Mouse (Mus musculus) MN1 (cell line): ENCODE measurements around the gene Smim13.
"Not testable (repeated sequence)": the region's sequence is repeated elsewhere in the genome, so short reads cannot be mapped to it uniquely, and the experiment has no call there.

Experiments
- DNase-seq: peaks from one replicate; pipeline ENCODE4 v3.0.0-alpha.2; 2016; ENCODE audit warnings: low spot score

Smim13 gene

GRCm38 (mm10) chr13:41238035-41238804, 11.4 kb upstream of the Smim13 start:
- DNase-seq: no peak

DNA sequence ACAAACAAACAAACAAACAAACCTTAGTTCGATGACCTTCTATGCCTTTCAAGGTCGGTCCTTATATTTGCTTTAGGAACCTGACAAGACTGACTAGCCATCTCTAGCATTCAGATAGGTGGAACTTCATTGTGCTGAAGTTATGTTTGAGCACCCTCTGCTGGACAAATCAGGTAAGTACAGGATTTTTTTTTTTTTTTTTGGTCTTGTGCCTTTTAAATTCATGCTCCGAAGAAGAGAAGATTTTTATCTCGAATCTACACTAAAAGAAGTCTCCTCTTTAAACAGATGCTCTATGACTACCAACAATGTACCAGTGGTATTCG, 10.9 kb upstream of the Smim13 start:
- DNase-seq: peak; percentile 69

- no peak for DNase-seq
These were observed 8.1 kb upstream of the Smim13 start for GRCm38 (mm10) chr13:41241557-41241956.

DNA sequence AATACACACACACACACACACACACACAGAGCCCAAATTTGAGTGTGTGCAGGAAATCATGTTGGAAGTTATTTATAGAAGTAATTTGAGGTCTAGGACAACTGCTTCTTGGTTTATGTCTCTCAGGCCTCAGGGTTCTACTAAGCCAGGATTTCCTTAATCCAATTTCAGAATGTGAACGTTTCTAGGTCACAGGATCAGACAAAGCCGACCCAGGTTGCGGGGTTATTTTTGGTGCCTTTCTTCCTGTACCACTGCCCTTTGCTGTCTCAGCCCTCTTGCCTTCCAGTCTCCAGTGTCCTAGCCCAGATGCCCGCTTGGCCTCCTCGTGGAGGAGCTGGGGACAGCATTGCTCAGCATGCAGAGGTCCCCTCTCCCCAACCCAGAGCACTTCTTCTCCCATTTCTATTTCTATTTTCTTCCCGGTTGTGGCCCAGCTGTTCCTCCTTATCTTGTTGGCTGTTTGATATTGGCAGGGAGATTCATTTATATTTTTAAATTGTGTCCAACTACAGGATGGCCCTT, 5.3 kb upstream of the Smim13 start:
- no peak for DNase-seq

GRCm38 (mm10) chr13:41248751-41249520, 708 bp upstream of the Smim13 start:
- no peak for DNase-seq

- DNase-seq: peak; percentile 47
These were observed 806 bp downstream of the Smim13 start for GRCm38 (mm10) chr13:41250318-41250981.

GRCm38 (mm10) chr13:41251232-41251631, 1.6 kb downstream of the Smim13 start:
- DNase-seq: not testable (repeated sequence)

DNA sequence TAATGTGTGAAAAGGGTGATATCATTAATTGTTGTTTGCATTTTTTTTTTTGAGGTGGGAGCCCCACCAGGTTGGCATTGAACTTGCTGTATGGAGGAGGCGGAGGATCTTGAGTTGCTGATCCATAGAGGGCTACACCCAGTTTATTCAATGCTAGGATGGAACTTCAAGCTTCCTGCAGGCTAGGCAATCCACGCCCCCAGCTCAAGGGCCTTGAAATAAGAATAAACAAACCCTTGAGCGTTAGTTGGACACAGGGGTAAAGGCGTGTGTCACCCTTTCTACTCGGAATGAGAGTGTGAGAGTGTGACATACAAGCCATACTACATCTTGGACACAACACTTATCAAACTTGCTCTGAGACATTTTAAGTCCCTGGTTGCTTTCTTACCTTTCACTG, 2.0 kb downstream of the Smim13 start:
- DNase-seq: no peak

DNA sequence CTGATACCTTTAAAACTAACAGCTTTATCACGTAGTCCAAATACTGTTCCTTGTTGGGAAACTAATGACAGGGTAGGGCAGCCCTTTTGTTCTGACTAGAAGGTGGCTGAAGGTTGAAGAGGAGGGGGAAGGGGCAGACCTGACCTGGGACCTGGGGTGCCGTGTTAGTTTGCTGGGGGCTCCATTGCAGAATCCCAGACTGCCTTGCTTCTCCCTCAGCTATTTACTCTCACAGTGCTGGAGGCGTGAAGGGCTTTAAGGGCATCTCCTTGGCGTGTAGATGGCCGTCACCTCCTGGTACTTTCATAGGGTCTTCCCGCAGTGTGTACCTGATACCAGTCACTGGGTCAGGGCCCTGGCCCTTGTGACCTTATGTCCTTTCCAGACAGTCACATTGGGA, 2.5 kb downstream of the Smim13 start:
- DNase-seq: no peak

DNA sequence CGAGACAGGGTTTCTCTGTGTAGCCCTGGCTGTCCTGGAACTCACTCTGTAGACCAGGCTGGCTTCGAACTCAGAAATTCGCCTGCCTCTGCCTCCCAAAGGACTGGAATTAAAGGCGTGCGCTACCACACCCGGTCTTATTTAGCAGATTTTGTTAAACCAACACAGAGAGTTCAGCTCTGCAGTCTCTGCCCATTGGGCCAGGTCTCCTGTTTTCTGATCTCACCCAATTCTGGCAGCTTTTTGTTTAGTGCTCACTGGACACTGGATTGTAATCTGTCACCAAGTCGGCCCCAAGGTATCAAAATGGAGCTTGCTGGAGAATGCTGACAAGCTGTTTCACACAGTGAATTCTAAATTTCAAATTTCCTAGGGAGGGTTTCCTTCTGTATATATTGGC, 3.1 kb downstream of the Smim13 start:
- no peak for DNase-seq

DNA sequence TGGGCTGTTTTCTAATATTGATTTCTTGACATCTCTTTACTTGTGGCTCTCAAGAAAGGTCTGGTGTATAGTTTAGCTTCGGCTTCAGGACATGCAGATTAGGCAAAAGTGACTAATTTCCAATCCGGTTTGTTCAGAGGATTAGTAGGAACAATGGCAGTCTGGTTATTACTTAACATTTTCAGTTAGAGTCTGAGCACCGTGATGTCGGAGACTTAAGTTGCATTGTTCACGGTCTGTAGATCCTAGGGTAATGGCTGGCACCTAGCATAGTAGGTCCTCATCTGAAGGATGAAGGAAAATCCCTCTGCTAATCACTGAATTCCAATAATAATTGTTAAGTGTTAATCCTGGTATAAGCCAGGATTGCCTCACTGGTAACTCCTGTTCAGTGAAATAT, 6.5 kb downstream of the Smim13 start:
- no peak for DNase-seq

DNA sequence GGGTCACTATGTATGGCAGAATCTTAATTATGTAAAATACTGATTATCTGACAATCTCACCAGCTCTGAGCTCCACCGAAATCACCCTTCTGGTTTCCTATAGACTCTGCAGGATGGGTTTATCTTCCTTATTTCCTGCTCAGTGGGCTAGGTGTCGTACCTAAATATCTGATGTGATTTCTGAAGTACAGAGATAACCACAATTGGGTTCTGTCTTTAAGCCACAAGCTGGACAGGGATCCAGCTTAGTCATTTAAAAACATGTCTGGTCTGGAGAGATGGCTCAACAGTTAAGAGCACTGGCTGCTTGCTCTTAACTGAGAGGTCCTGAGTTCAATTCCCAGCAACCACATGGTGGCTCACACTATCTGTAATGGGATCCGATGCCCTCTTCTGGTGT, 7.3 kb downstream of the Smim13 start:
- DNase-seq: no peak

DNA sequence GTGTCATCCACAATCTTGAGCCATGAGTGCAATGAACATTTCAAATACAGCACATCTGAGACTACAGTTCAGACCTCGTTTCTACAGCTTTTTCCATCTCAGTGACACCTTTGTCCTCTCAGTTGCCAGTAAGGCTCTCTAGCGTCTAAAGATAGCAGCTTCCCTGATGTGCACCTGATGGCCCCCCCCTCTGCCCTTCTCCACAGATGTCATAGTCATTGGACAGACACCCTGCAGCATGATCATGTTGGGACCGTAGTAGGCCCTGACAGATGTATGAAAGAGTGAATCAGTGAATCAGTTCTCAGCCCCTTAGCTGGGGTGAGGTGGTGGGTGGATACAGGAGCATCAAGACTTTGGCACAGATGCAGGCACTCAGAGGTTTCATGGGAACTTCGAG, 8.2 kb downstream of the Smim13 start:
- no peak for DNase-seq

DNA sequence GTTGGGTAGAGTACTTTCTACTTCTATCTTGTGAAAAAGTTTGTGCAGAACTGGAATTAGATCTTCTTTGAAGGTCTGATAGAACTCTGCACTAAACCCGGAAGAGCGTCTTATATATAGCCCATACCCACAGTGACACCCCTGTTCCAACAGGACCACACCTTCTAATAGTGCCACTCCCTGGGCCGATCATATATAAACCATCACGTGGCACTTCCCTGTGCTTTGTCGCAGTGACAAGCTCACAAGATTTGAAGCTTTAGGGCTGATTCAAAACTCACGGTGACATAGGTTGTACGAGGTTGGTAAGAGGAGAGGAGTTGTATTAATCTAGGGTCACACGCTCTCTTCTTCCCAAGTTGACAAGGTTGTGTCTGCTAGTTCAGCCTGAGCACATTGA, 12.0 kb downstream of the Smim13 start:
- DNase-seq: not testable (repeated sequence)

GRCm38 (mm10) chr13:41263304-41264006, 13.8 kb downstream of the Smim13 start:
- no peak for DNase-seq

GRCm38 (mm10) chr13:41267827-41268408, 18.3 kb downstream of the Smim13 start:
- DNase-seq: no peak

- DNase-seq: no peak
These were observed 24.4 kb downstream of the Smim13 start, which contains the start of gene Gm17364 for GRCm38 (mm10) chr13:41273927-41274650. Gene Gm17364, minus strand, starts transcription at chr13:41273977.

DNA sequence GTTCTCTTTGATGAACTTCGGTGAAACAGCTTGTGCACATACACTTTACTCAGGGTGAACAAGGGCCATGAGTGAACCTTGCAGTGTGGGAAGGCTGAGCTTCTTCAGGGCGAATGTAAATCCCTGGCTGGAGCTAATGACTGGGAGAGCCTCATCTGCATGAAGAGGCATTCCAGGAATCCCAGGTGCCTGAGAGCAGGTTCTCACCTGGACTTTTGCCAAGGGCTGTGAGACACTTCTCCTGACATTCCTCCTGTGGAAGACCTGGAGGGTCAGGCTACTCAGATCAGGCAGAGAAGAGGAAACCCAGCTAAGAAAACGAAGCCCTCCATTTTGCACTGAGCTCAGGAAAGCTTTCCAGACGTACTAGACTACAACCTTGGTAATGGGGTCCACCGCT, 31.1 kb downstream of the Smim13 start:
- no peak for DNase-seq

DNA sequence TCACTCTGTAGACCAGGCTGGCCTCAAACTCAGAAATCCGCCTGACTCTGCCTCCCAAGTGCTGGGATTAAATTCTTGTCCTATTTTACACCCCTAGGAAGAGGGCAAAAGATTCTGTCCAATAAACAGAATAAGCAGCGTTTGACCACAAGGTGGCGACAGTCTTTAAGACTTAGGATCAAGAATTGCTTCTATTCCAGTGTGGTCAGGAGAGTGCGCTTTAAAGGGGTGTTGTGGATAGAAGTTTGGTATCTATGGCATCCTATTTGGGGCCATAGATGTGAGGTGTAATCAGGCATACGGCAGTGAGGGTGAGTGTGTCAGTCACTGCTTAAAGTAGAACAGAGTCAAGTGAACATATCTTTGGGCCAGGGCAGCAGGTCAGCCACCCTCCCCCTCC, 33.6 kb downstream of the Smim13 start:
- peak; percentile 65 for DNase-seq

- no peak for DNase-seq
These were observed 35.8 kb downstream of the Smim13 start for GRCm38 (mm10) chr13:41285448-41285847.

GRCm38 (mm10) chr13:41286285-41286684, 36.6 kb downstream of the Smim13 start:
- no peak for DNase-seq
